Mouse (Mus musculus): ENCODE measurements at regions not wholly inside any gene's neighbourhood (a gene's known extent, or its start where the extent isn't known, plus 50 kb on each side); places are given as distances from the start of the nearest gene placed in this dataset.

GRCm38 (mm10) chr3:146350126-146350525 lies 54.3 kb upstream of the Ssx2ip start:
- dilution Hi-C loops (cut with MboI; ENCODE audit: extremely low pct_ligation_motif_present, extremely low pct_unique_long_range_greater_than_20kb, low sequenced_read_pairs) (no loop called here), in situ Hi-C loops (cut with MboI; ENCODE audit: low pct_ligation_motif_present, low pct_unique_long_range_greater_than_20kb, low sequenced_read_pairs) (no loop called here)
- Histone ChIP-seq H3K9ac (ENCODE audit: insufficient read depth, low read depth) (no peak overlapping the region), H3K4me2 (ENCODE audit: insufficient read depth, low read depth, poor library complexity, severe bottlenecking) (no peak overlapping the region), H3K4me1 (ENCODE audit: control insufficient read depth in 1 of 2, insufficient read depth in 2 of 2) (peaks cover 0 to 4% of the 10 kb centered on the region in 2 experiments; a peak in 2 of 4 replicates), H3K36me3 (replicated peaks in 1 of 2; ENCODE audit: control insufficient read depth in 1 of 2, insufficient read depth in 1 of 2, low read length in 1 of 2) (no peaks in the 10 kb centered on the region), H3K27ac (ENCODE audit: insufficient read depth, low read depth) (no peak overlapping the region), H3K9me3 (replicated peaks; ENCODE audit: low read length) (no peaks in the 10 kb centered on the region), H3K79me2 (replicated peaks; ENCODE audit: control insufficient read depth, extremely low read depth, insufficient read depth, poor library complexity, severe bottlenecking) (no peaks in the 10 kb centered on the region), H3K27me3 (replicated peaks) (peaks cover 6% of the 10 kb centered on the region), H3K4me3 (replicated peaks in 1 of 3; ENCODE audit: low read depth in 2 of 3, low read length in 2 of 3, poor library complexity in 1 of 3) (no peak overlapping the region)
- DNase-seq (ENCODE audit: extremely low read depth): no peak
- TF ChIP-seq GABPA (IDR thresholded peaks at IDR 0.05; ENCODE audit: insufficient replicate concordance, low read depth, low read length) (no peak), NELFE (IDR thresholded peaks at IDR 0.05; ENCODE audit: low read depth, low read length) (no peak), USF1 (IDR thresholded peaks at IDR 0.05; ENCODE audit: low read depth, low read length) (no peak), POLR2A (IDR thresholded peaks at IDR 0.05; ENCODE audit: low read depth, low read length) (no peak), SMC3 (IDR thresholded peaks at IDR 0.05; ENCODE audit: low read depth, low read length) (no peak), HCFC1 (IDR thresholded peaks at IDR 0.05; ENCODE audit: low read depth, low read length) (no peak), ZMIZ1 (IDR thresholded peaks at IDR 0.05; ENCODE audit: low read depth, low read length) (no peak), MAZ (IDR thresholded peaks at IDR 0.05; ENCODE audit: low read depth, low read length) (no peak), TCF12 (IDR thresholded peaks at IDR 0.05; ENCODE audit: low read depth, low read length) (no peak), ZKSCAN1 (IDR thresholded peaks at IDR 0.05; ENCODE audit: borderline replicate concordance, low read depth, low read length) (no peak), USF2 (conservative IDR thresholded peaks at IDR 0.05; ENCODE audit: low read depth, low read length) (no peak), JUND (conservative IDR thresholded peaks at IDR 0.05; ENCODE audit: low read depth, low read length) (no peak), CTCF (conservative IDR thresholded peaks at IDR 0.05 in 1 of 2, IDR thresholded peaks at IDR 0.05 in 1 of 2; ENCODE audit: low read depth in 2 of 2, low read length in 2 of 2) (no peak), ELF1 (IDR thresholded peaks at IDR 0.05; ENCODE audit: low read depth, low read length) (no peak), UBTF (IDR thresholded peaks at IDR 0.05; ENCODE audit: low read depth, low read length) (no peak)

- Histone ChIP-seq H3K4me1 (ENCODE audit: control insufficient read depth in 1 of 2, insufficient read depth in 2 of 2) (no peaks in the 10 kb centered on the region), H3K4me3 (replicated peaks in 1 of 3; ENCODE audit: low read depth in 2 of 3, low read length in 2 of 3, poor library complexity in 1 of 3) (no peak overlapping the region), H3K79me2 (replicated peaks; ENCODE audit: control insufficient read depth, extremely low read depth, insufficient read depth, poor library complexity, severe bottlenecking) (no peaks in the 10 kb centered on the region), H3K36me3 (replicated peaks in 1 of 2; ENCODE audit: control insufficient read depth in 1 of 2, insufficient read depth in 1 of 2, low read length in 1 of 2) (no peaks in the 10 kb centered on the region), H3K9ac (ENCODE audit: insufficient read depth, low read depth) (no peak overlapping the region), H3K27ac (ENCODE audit: insufficient read depth, low read depth) (no peak overlapping the region), H3K4me2 (ENCODE audit: insufficient read depth, low read depth, poor library complexity, severe bottlenecking) (no peak overlapping the region), H3K9me3 (replicated peaks; ENCODE audit: low read length) (no peaks in the 10 kb centered on the region), H3K27me3 (replicated peaks) (peaks cover 4% of the 10 kb centered on the region)
- no peak for DNase-seq (ENCODE audit: extremely low read depth)
- dilution Hi-C loops (cut with MboI; ENCODE audit: extremely low pct_ligation_motif_present, extremely low pct_unique_long_range_greater_than_20kb, low sequenced_read_pairs) (no loop called here), in situ Hi-C loops (cut with MboI; ENCODE audit: low pct_ligation_motif_present, low pct_unique_long_range_greater_than_20kb, low sequenced_read_pairs) (no loop called here)
- TF ChIP-seq TCF12 (IDR thresholded peaks at IDR 0.05; ENCODE audit: low read depth, low read length) (no peak), MYC (IDR thresholded peaks at IDR 0.05; ENCODE audit: low read depth, low read length) (no peak)
Measured at GRCm38 (mm10) chr3:146351468-146351867, 53.0 kb upstream of the Ssx2ip start.
